Mouse (Mus musculus) inflammation-experienced regulatory T-cells (primary cell): ENCODE data around the gene Steap3. TPM values are rescaled to one million over a fixed set of nuclear protein-coding genes. Genes with fewer than 3 reads are reported as not detected.

ENCODE experiments used
- polyA plus RNA-seq, 2 experiments: library from polyadenylated mRNA; unstranded; fragments of 100-300 nt; shearing (Covaris generic); gene quantifications; one replicate each; pipeline ENCODE4 v1.2.1; 2017

Gene Steap3
- polyA plus RNA-seq = under 1 TPM; 0.52 to 0.99 TPM

GRCm38 (mm10) chr1:120272605-120273004 lies at the start of gene Steap3:
Steap3 (minus strand) TSS chr1:120272705.

Other genes with a start within 250 kb of the Steap3 start
- 10 to 100 TPM in 1 of 2 experiments, 1 to 10 TPM in 1; 1.2 to 10.9 TPM for gene Tmem37, start 198.6 kb downstream of the Steap3 start, polyA plus RNA-seq
- gene Dbi, start 151.6 kb downstream of the Steap3 start, polyA plus RNA-seq = 100 to 1,000 TPM; 120 to 164 TPM
- gene 3110009E18Rik, start 151.5 kb downstream of the Steap3 start, polyA plus RNA-seq = 10 to 100 TPM; 22.8 to 24.5 TPM
- under 1 TPM in 1 of 2 experiments, not detected in 1; 0.23 TPM for gene C1ql2, start 67.9 kb upstream of the Steap3 start, polyA plus RNA-seq
- gene Marco, start 232.3 kb upstream of the Steap3 start, polyA plus RNA-seq = under 1 TPM in 1 of 2 experiments, not detected in 1; 0.24 TPM